In the genomic region with DNA sequence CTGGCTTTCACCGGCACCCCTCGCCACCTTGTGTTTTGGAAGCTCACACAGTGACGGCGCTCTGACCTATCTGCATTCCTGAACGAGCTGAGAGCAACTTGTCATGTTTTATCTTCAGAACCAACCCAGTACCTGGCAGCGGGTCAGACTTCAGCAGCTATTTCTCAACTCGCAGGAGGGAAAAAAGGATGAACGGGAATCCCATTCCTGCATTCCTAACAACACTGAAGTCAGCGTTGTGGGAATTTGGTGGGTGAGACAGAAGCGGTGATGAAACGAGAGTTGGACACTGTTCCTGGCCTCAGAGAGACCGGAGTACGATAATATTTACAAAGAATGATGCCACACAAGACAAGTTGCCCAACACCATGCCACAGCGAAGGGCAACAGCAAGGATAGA, we compare ENCODE assay signal across 11 mouse cellular contexts. TPM values are rescaled to one million over a fixed set of nuclear protein-coding genes. Genes with fewer than 3 reads are reported as not detected.
DNase-seq lines count a peak whose midpoint lies in the region; ATAC-seq and TF ChIP-seq lines count a peak whose summit lies in the region.
"Had no signal": no experiment of that assay in that cellular context is flagged by ENCODE, and none has a peak within 500 bp of the region (broad histone marks: within the 10 kb centered on the region; RNA-seq: fewer than 3 reads in every experiment).

No protein-coding gene starts in this region.

- no peaks in the 10 kb centered on the region for H3K36me3 ChIP-seq in intestine, embryonic 14.5 days (ENCODE audit: control insufficient read depth, insufficient read depth, low read length)
- no peaks in the 10 kb centered on the region for H3K36me3 ChIP-seq in intestine, embryonic 16.5 days (ENCODE audit: control insufficient read depth, insufficient read depth, low read length)
- no peaks in the 10 kb centered on the region for H3K36me3 ChIP-seq in heart, embryonic 13.5 days
- H3K36me3 ChIP-seq in lung, embryonic 16.5 days (ENCODE audit: control insufficient read depth, insufficient read depth, low read length), result no peaks in the 10 kb centered on the region
- H3K36me3 ChIP-seq in thymus, adult 2 months (ENCODE audit: control insufficient read depth, insufficient read depth, low read length), result no peaks in the 10 kb centered on the region
- H3K36me3 ChIP-seq: limb, embryonic 15.5 days had no signal

- no peak overlapping the region for H3K4me2 ChIP-seq in intestine, embryonic 14.5 days (ENCODE audit: low read length)
- no peak overlapping the region for H3K4me2 ChIP-seq in intestine, embryonic 16.5 days (ENCODE audit: low read depth, low read length)
- peak overlapping the region; percentile 69 for H3K4me2 ChIP-seq in heart, embryonic 13.5 days
- H3K4me2 ChIP-seq in lung, embryonic 16.5 days (ENCODE audit: low read depth, low read length), result peak overlapping the region; percentile 21
- H3K4me2 ChIP-seq: limb, embryonic 15.5 days had no signal

- H3K27ac ChIP-seq in intestine, embryonic 14.5 days (ENCODE audit: low read depth), result no peak overlapping the region
- no peak overlapping the region for H3K27ac ChIP-seq in intestine, embryonic 16.5 days (ENCODE audit: low read length)
- 0 out of 2 replicates have a peak overlapping the region, but pooled peaks have one; percentile 8 for H3K27ac ChIP-seq in heart, embryonic 13.5 days (replicated peaks)
- no peak overlapping the region for H3K27ac ChIP-seq in lung, embryonic 16.5 days (ENCODE audit: low read length)
- H3K27ac ChIP-seq in thymus, adult 2 months (ENCODE audit: control insufficient read depth, insufficient read depth, low read length), result no peak overlapping the region; the same call in 1 of the 2 replicates
- H3K27ac ChIP-seq: limb, embryonic 15.5 days had no signal

- no peak overlapping the region for H3K4me3 ChIP-seq in intestine, embryonic 14.5 days (ENCODE audit: low read depth, low read length)
- no peak overlapping the region for H3K4me3 ChIP-seq in intestine, embryonic 16.5 days (ENCODE audit: low read length)
- peak overlapping the region; percentile 39 for H3K4me3 ChIP-seq in heart, embryonic 13.5 days
- no peak overlapping the region for H3K4me3 ChIP-seq in lung, embryonic 16.5 days (ENCODE audit: low read length)
- H3K4me3 ChIP-seq in thymus, adult 2 months (ENCODE audit: control insufficient read depth, insufficient read depth, low read length), result no peak overlapping the region
- H3K4me3 ChIP-seq: limb, embryonic 15.5 days had no signal

- peak; percentile 51 for DNase-seq in intestine, embryonic 14.5 days (ENCODE audit: low spot score)
- peak; percentile 58 for DNase-seq in adipocyte (ENCODE audit: low spot score)
- no peak for DNase-seq in thymus, postnatal 0 days (ENCODE audit: low spot score)
- DNase-seq in layer of hippocampus, postnatal 10 days (ENCODE audit: low spot score in 2 of 2), result no peak
- DNase-seq in thymus, adult 2 months, result no peak
- DNase-seq: cerebellum, postnatal 36 days had no signal

- H3K4me1 ChIP-seq in intestine, embryonic 14.5 days (replicated peaks; ENCODE audit: control insufficient read depth, insufficient read depth, low read length), result no peaks in the 10 kb centered on the region
- H3K4me1 ChIP-seq in intestine, embryonic 16.5 days (ENCODE audit: control insufficient read depth, insufficient read depth, low read length), result no peaks in the 10 kb centered on the region
- H3K4me1 ChIP-seq in heart, embryonic 13.5 days, result peaks cover 16% of the 10 kb centered on the region
- peaks cover 4% of the 10 kb centered on the region; the same call in 1 of the 2 replicates for H3K4me1 ChIP-seq in lung, embryonic 16.5 days (replicated peaks; ENCODE audit: control insufficient read depth, insufficient read depth, low read length)
- H3K4me1 ChIP-seq in thymus, adult 2 months (replicated peaks; ENCODE audit: control insufficient read depth, insufficient read depth, low read length), result peaks cover 22% of the 10 kb centered on the region
- H3K4me1 ChIP-seq: limb, embryonic 15.5 days had no signal

- no peaks in the 10 kb centered on the region for H3K27me3 ChIP-seq in intestine, embryonic 14.5 days (replicated peaks; ENCODE audit: control insufficient read depth, insufficient read depth, low read length)
- no peaks in the 10 kb centered on the region for H3K27me3 ChIP-seq in intestine, embryonic 16.5 days (replicated peaks; ENCODE audit: control insufficient read depth, insufficient read depth, low read length)
- no peaks in the 10 kb centered on the region for H3K27me3 ChIP-seq in heart, embryonic 13.5 days (replicated peaks)
- H3K27me3 ChIP-seq in lung, embryonic 16.5 days (ENCODE audit: control insufficient read depth, insufficient read depth, low read depth, low read length), result no peaks in the 10 kb centered on the region
- no peaks in the 10 kb centered on the region for H3K27me3 ChIP-seq in thymus, adult 2 months (ENCODE audit: control insufficient read depth, insufficient read depth, low read length)
- H3K27me3 ChIP-seq: limb, embryonic 15.5 days had no signal

- no peak for TF ChIP-seq POLR2A in thymus, adult 2 months (IDR thresholded peaks at IDR 0.05; ENCODE audit: control insufficient read depth, extremely low read depth, insufficient read depth, low read length, poor library complexity)

- 65% methylated on average over 14 of the region's 14 CpGs for WGBS in intestine, embryonic 14.5 days
- 68% methylated on average over 14 of the region's 14 CpGs for WGBS in intestine, embryonic 16.5 days
- WGBS in heart, embryonic 13.5 days, result 35% methylated on average over 14 of the region's 14 CpGs
- WGBS in lung, embryonic 16.5 days, result 42% methylated on average over 14 of the region's 14 CpGs
- 93% methylated on average over 14 of the region's 14 CpGs for WGBS in thymus, adult 2 months

- ATAC-seq in intestine, embryonic 14.5 days (replicated peaks; ENCODE audit: low FRiP score, low TSS enrichment, low read depth), result no peak
- no peak for ATAC-seq in intestine, embryonic 16.5 days
- ATAC-seq in heart, embryonic 13.5 days (ENCODE audit: extremely low read depth, insufficient number of reproducible peaks, low FRiP score, low TSS enrichment), result no peak
- ATAC-seq in lung, embryonic 16.5 days (ENCODE audit: low read depth), result no peak
- ATAC-seq: inflammation-experienced regulatory T-cells, adult 6 months had no signal

- TF ChIP-seq CTCF in thymus, adult 2 months (IDR thresholded peaks at IDR 0.05; ENCODE audit: borderline replicate concordance, control insufficient read depth, extremely low read depth, insufficient read depth, low read length, poor library complexity), result no peak

- H3K9ac ChIP-seq in intestine, embryonic 14.5 days (ENCODE audit: low read length), result no peak overlapping the region
- H3K9ac ChIP-seq in intestine, embryonic 16.5 days (ENCODE audit: low read depth, low read length), result no peak overlapping the region
- H3K9ac ChIP-seq in heart, embryonic 13.5 days, result peak overlapping the region; percentile 58; the same call in 1 of the 2 replicates
- H3K9ac ChIP-seq in lung, embryonic 16.5 days (ENCODE audit: low read length), result no peak overlapping the region
- H3K9ac ChIP-seq: limb, embryonic 15.5 days had no signal

- no peaks in the 10 kb centered on the region for H3K9me3 ChIP-seq in intestine, embryonic 14.5 days (ENCODE audit: control insufficient read depth, low read length)
- H3K9me3 ChIP-seq in intestine, embryonic 16.5 days (ENCODE audit: control insufficient read depth, low read length), result no peaks in the 10 kb centered on the region
- no peaks in the 10 kb centered on the region for H3K9me3 ChIP-seq in heart, embryonic 13.5 days
- H3K9me3 ChIP-seq in lung, embryonic 16.5 days (ENCODE audit: control insufficient read depth, low read length), result no peaks in the 10 kb centered on the region
- H3K9me3 ChIP-seq: limb, embryonic 15.5 days had no signal

RNA-seq across cellular contexts. Expression of a gene that starts 58.3 kb away (rescaled TPM):
- 0.28 and 0.35 TPM in 2 replicates for polyA plus RNA-seq in intestine, embryonic 14.5 days (2014; fragmentation: Nextera tagmentation; extraction: Ambion mirVana)
- 0.21 and 0.44 TPM in 2 replicates for polyA plus RNA-seq in intestine, embryonic 16.5 days (2015; fragmentation: Nextera tagmentation; extraction: Ambion mirVana)
- polyA plus RNA-seq in heart, embryonic 13.5 days (2015; fragmentation: Nextera tagmentation; extraction: Ambion mirVana), result 0.31 and 0.46 TPM in 2 replicates
- 0.70 and 0.82 TPM in 2 replicates for polyA plus RNA-seq in lung, embryonic 16.5 days (2015; fragmentation: Nextera tagmentation; extraction: Ambion mirVana)
- polyA plus RNA-seq in thymus, postnatal 0 days (2015; fragmentation: Nextera tagmentation; extraction: Ambion mirVana), result 0.77 and 0.81 TPM in 2 replicates
- total RNA-seq in layer of hippocampus, postnatal 10 days (2021), result under 1 TPM; 0.54 to 0.85 TPM
- 3.9 and 4.1 TPM in 2 replicates for polyA plus RNA-seq in thymus, adult 2 months (2012; rRNA removed)
- polyA plus RNA-seq: inflammation-experienced regulatory T-cells, adult 6 months had no signal

Comparison
In these comparisons a context has a peak if more than half of its experiments do, and no peak if none do; other contexts are left out.
1. DNase-seq: peak in intestine, embryonic 14.5 days (single experiment) and adipocyte (single experiment); none in thymus, postnatal 0 days (single experiment), layer of hippocampus, postnatal 10 days (0 of 2) and thymus, adult 2 months (single experiment).
2. H3K4me2 ChIP-seq: peak in heart, embryonic 13.5 days (single experiment) and lung, embryonic 16.5 days (single experiment); none in intestine, embryonic 14.5 days (single experiment) and intestine, embryonic 16.5 days (single experiment).